Mouse (Mus musculus) kidney, adult 2 months (tissue): ENCODE measurements around the gene P3h2.

Experiments used
- CTCF ChIP-seq: fragments of 200-500 bp; conservative IDR thresholded peaks from 2 replicates; pipeline ENCODE4 v1.5.1; 2011; ENCODE audit warnings: low read depth, mild to moderate bottlenecking, control low read depth, low read length, moderate library complexity, mixed read lengths; ENCODE audit not compliant: insufficient read depth, insufficient read length
- POLR2A ChIP-seq: fragments of 200-500 bp; IDR thresholded peaks from one replicate; pipeline ENCODE4 v1.6.1; 2011; ENCODE audit warnings: low read depth, low read length, control low read depth

- TF ChIP-seq POLR2A: no peak
- no peak for TF ChIP-seq CTCF
These were observed 145.7 kb downstream of the P3h2 start for GRCm38 (mm10) chr16:25959929-25960328.
